Mouse (Mus musculus) bone marrow, adult 2 months (tissue): ENCODE data around the gene Fam180a.

Experiments
- CTCF ChIP-seq: fragments of 200-500 bp; IDR thresholded peaks from 2 replicates; pipeline ENCODE4 v1.5.1; 2011; ENCODE audit warnings: low read length, control low read depth; ENCODE audit not compliant: control insufficient read depth, insufficient read depth
- POLR2A ChIP-seq: fragments of 200-500 bp; IDR thresholded peaks from 2 replicates; pipeline ENCODE4 v1.6.1; 2011; ENCODE audit warnings: low read depth, mild to moderate bottlenecking, control low read depth, low read length, borderline replicate concordance; ENCODE audit not compliant: control insufficient read depth

DNA sequence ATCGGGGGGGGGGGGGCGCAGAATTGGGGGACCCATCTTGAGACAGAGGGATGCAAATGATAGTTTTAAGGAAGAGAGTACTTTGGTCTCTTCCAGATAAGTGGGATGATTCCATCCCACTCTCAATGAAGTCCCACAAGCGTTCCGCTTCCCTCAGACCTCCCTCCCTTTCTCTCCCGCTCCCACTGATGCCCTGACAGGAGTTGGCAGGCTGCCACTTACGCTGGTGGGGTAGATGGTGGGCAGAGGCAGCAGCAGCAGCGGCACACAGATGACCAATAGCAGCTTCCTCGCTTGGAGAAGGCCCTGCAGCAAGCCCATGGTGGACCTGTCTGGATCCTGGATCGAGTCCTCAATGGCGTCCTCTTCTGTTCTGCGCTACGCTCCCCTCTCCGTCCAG lies 18.8 kb downstream of the Fam180a start:
- TF ChIP-seq POLR2A (no peak), CTCF (no peak)
